Comparison of ENCODE assay signal across 22 mouse cellular contexts in the genomic region with DNA sequence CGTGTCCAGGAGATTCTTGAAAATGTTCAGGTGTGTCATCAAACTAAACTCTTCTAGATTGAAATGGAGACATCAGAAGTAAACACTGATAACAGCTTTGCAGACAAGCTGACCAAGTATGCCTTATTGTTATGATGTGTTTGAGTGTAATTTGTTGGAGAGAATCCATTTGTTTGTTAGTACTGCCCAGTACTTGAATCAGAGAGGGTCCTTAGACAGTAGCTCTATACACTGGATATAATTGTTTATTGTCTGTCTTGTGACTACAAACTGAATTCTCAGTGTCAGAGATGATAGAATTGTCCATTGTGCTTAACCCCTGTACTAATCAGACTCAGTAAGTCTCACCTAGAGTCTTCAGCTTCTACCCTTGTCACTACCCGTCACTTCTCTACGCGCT.
"Had no signal": no experiment of that assay in that cellular context is flagged by ENCODE, and none has a peak within 500 bp of the region (broad histone marks: within the 10 kb centered on the region; RNA-seq: fewer than 3 reads in every experiment).

No protein-coding gene starts in this region.

- H3K27ac ChIP-seq: gastrocnemius, adult 2 months; heart, embryonic 10.5 days; hindbrain, embryonic 10.5 days; hindbrain, embryonic 12.5 days; hindbrain, embryonic 14.5 days; intestine, embryonic 15.5 days; limb, embryonic 10.5 days; limb, embryonic 12.5 days; liver, embryonic 13.5 days had no signal

- H3K4me3 ChIP-seq: gastrocnemius, adult 2 months; heart, embryonic 10.5 days; heart, embryonic 12.5 days; hindbrain, embryonic 10.5 days; hindbrain, embryonic 12.5 days; intestine, embryonic 15.5 days; limb, embryonic 10.5 days; limb, embryonic 12.5 days; liver, embryonic 13.5 days had no signal

- DNase-seq: gastrocnemius, adult 2 months; gastrocnemius, postnatal 10 days; gastrocnemius, postnatal 25 days; heart, adult 18-20 months; heart, postnatal 10 days; heart, postnatal 4 days; kidney, adult 18-20 months; kidney, adult 8-10 months; kidney, postnatal 10 days; kidney, postnatal 25 days; kidney, postnatal 4 days; layer of hippocampus, adult 9-11 months; liver; liver, embryonic 13.5 days had no signal
